Mouse (Mus musculus) left cerebral cortex, postnatal 36 days (tissue): Measurements from ENCODE around the gene Zglp1. TPM values are rescaled to one million over a fixed set of nuclear protein-coding genes. Genes with fewer than 3 reads are reported as not detected.
A peak's percentile ranks its signal among the peaks of the same experiment; 100 is the strongest.

Source experiments
- DNase-seq, 2 experiments: peaks; one replicate each; pipeline ENCODE4 v3.0.0; 2021 to 2022; ENCODE audit warnings: low spot score in 2 of 2, mixed read lengths in 1 of 2
- intact Hi-C: fragments of 180-260 bp; cut with DNase I; formaldehyde crosslinking; loops from one replicate; pipeline ENCODE4 v1.15.1; 2025
- total RNA-seq, 2 experiments: library from RNA; stranded (reverse); gene quantifications; 2 replicates each; pipeline ENCODE4 v1.2.3; 2021

Zglp1 gene
- total RNA-seq, 2 experiments from 2014 or later: not detected

GRCm38 (mm10) chr9:21030781-21031250, 36.1 kb downstream of the Zglp1 start:
- DNase-seq: peak; percentile 71 to 78
- intact Hi-C loops: loop anchor here (5.0 kb wide), 1 partner anchor 101 kb away; the partner anchor contains the start of gene Tyk2

- intact Hi-C loops: loop anchor here (5.0 kb wide), 1 partner anchor 102 kb away; the partner anchor contains the start of gene Tyk2
- DNase-seq: no peak
Observed at GRCm38 (mm10) chr9:21030055-21030600, 36.8 kb downstream of the Zglp1 start.

DNA sequence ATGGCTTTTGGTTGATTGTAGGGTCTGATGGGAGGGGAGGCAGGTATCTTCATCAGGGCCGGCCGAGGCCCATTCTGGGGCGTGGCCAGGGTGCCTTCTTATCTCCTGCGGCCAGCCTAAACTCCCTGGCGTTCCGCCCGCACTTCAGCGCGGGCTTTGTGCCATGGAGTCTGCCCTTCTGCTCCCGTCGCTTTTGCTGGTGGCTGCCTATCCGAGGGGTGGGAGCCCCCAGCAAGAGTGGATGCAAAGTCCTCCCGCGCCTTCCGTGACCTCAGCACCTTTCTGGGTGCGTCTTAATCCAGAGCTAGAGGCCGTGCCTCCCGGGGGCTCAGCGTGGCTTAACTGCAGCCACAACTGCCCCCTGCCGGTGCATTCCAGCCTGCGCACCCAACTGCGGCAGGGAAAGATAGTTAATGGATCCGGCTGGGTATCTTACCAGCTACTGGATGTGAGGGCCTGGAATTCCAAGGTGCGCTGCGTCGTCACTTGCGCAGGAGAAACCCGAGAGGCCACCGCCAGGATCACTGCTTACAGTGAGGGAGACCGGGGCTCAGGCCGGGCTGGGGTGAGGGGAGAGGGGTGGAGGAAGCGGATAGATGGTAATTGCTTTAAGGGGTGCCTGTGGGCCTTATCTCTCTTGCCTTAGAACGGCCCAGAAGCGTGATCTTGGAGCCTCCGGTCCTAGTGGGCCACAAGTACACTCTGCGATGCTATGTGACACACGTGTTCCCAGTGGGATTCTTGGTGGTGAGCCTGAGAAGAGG, 37.4 kb downstream of the Zglp1 start, which contains the start of gene Icam4:
TSS of gene Icam4 (plus strand) at position 83 of the 764 bp plus-strand sequence.
- peak; percentile 64 to 71 for DNase-seq
- intact Hi-C loops: loop anchor here (5.0 kb wide), 1 partner anchor 103 kb away; the partner anchor contains the start of gene Tyk2

DNA sequence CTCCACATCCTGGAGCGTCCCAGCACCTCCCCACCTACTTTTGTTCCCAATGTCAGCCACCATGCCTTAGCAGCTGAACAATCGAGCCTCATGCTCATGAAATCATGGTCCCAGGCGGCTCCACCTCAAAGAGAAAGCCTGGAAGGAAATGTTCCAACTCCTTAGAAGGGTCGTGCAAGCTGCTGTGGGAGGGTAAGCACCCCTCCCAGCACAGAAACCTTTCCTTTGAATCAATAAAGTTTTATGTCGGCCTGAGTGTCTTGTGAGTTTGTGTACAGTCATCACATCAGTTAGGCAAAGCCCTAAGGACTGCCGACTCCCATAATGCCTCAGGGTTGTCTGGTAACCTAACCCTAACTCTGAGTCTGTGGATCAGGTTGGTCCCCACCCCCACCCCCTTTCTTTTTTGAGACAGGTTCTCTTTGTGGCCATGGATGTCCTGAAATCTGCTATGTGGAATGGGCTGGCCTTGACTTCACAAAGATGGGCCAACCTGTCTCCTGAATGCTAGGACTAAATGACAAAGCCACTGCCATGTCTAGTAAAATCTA, 38.3 kb downstream of the Zglp1 start:
- no peak for DNase-seq
- intact Hi-C loops: no loop called here

DNA sequence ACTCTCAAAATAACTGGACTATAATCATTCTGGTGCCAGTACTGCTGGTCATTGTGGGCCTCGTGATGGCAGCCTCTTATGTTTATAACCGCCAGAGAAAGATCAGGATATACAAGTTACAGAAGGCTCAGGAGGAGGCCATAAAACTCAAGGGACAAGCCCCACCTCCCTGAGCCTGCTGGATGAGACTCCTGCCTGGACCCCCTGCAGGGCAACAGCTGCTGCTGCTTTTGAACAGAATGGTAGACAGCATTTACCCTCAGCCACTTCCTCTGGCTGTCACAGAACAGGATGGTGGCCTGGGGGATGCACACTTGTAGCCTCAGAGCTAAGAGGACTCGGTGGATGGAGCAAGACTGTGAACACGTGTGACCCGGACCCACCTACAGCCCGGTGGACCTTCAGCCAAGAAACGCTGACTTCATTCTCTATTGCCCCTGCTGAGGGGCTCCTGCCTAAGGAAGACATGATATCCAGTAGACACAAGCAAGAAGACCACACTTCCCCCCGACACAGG, 39.1 kb downstream of the Zglp1 start:
- intact Hi-C loops: no loop called here

DNA sequence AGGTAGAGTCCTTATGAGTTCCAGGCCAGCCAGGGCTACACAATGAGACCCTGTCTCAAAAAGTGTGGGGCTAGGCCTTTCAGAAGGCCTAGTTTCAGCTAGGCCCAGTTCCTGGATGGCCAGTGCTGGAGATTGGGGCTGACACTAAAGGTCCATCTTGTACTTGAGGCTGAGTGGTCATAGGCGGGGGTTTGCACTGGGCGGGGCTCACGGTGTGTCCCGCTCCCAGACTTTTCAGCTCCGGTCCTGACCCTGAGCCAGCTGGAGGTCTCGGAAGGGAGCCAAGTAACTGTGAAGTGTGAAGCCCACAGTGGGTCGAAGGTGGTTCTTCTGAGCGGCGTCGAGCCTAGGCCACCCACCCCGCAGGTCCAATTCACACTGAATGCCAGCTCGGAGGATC, 40.0 kb downstream of the Zglp1 start:
- intact Hi-C loops: no loop called here
- no peak for DNase-seq

More for the DNA sequence above, 39.1 kb downstream of the Zglp1 start:
- no peak for DNase-seq

DNA sequence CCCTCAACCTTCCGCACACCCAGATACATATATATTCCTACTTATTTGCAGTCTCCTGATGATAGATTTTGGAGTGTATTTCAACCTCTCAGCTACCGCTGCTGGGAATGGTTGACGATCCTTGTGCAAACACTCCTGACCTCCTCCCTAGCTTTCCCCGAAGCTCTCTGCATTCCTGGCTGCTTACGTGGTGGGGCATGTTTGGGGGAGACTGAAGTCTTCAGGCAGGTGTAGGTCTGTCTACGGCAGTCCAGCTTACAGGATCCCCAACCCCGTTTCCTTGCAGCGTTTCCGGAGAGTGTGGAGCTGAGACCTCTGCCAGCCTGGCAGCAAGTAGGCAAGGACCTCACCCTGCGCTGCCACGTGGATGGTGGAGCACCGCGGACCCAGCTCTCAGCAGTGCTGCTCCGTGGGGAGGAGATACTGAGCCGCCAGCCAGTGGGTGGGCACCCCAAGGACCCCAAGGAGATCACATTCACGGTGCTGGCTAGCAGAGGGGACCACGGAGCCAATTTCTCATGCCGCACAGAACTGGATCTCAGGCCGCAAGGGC, 41.6 kb downstream of the Zglp1 start:
- intact Hi-C loops: no loop called here

GRCm38 (mm10) chr9:21022726-21023125, 44.2 kb downstream of the Zglp1 start:
- no peak for DNase-seq
- intact Hi-C loops: no loop called here

More for the DNA sequence above, 41.6 kb downstream of the Zglp1 start:
- no peak for DNase-seq

DNA sequence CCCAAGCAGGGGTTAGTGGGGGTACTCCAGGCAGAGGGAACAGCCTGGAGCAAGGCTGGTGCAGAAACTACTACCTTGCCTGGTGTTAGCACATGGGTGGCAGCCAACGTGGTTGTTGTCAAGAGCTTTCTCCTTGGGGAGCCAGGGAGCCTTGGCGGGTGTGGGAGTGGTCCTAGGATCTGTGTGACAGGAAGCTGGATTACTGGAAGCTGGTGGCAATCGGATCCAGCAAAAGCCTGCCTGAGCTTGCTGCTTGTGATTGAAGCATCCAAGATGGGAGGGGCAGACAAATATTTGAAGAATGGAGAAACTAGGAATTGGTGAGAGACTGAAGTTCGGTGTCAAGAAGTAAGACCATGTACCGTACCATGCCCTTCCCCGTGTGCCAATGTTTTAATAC, 44.6 kb downstream of the Zglp1 start:
- DNase-seq: no peak
- intact Hi-C loops: no loop called here

DNA sequence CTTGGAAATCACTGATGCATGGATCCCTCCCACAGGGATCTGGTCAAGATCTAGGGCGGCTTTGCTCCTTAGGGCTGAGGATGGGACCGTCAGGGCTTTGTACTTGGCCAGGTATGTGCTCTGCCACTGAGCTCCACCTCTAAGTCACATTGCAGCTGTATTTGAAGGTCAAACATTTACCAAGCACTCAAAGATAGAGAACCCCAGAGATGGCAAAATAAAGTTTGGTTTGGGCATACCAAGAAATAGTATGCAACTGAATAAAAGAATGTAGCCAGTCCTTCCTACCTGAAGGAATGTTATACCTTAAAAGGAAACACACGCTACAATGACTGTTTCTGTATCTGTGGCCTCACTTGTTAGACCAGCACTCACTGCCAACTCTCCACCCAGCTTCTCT, 45.5 kb downstream of the Zglp1 start:
- intact Hi-C loops: no loop called here

GRCm38 (mm10) chr9:21018600-21018999, 48.3 kb downstream of the Zglp1 start:
- intact Hi-C loops: no loop called here
- no peak for DNase-seq

More for the DNA sequence above, 45.5 kb downstream of the Zglp1 start:
- DNase-seq: no peak

- no peak for DNase-seq
- intact Hi-C loops: no loop called here
Observed at GRCm38 (mm10) chr9:21017177-21017575, 49.7 kb downstream of the Zglp1 start.

- intact Hi-C loops: no loop called here
- no peak for DNase-seq
Observed at GRCm38 (mm10) chr9:21016331-21017176, 50.3 kb downstream of the Zglp1 start.

GRCm38 (mm10) chr9:21015571-21016130, 51.2 kb downstream of the Zglp1 start, which contains the start of gene Icam1:
TSS of gene Icam1 (plus strand) at chr9:21015985.
- intact Hi-C loops: no loop called here

GRCm38 (mm10) chr9:21014691-21015570, 52.0 kb downstream of the Zglp1 start:
- peak; percentile 36 to 37 for DNase-seq
- intact Hi-C loops: no loop called here

More at GRCm38 (mm10) chr9:21015571-21016130, 51.2 kb downstream of the Zglp1 start, which contains the start of gene Icam1:
- peak in 1 of 2 experiments; percentile 27 for DNase-seq
